Mouse (Mus musculus): ENCODE results near the gene Otud5.

GRCm38 (mm10) chrX:7821865-7822779, 19.0 kb upstream of the Otud5 start, which contains the start of gene Kcnd1:
- no peak for TF ChIP-seq POLR2A (IDR thresholded peaks at IDR 0.05; ENCODE audit: insufficient read depth, low read depth, low read length)
- TF ChIP-seq CTCF (IDR thresholded peaks at IDR 0.05): no peak
- TF ChIP-seq EP300 (IDR thresholded peaks at IDR 0.05; ENCODE audit: insufficient read depth, low read depth, low read length): no peak
